Mouse (Mus musculus): ENCODE measurements around the gene Pnmt.

GRCm38 (mm10) chr11:98414162-98414561 lies 27.9 kb downstream of the Pnmt start:
- TF ChIP-seq CTCF (IDR thresholded peaks at IDR 0.05; ENCODE audit: extremely low read depth, insufficient read depth, low read length) (no peak), POLR2A (IDR thresholded peaks at IDR 0.05; ENCODE audit: extremely low read depth, insufficient read depth, low read length) (no peak)
